Mouse (Mus musculus): ENCODE measurements around the gene Fkbp4. TPM values are rescaled to one million over a fixed set of nuclear protein-coding genes. Genes with fewer than 3 reads are reported as not detected.

Gene Fkbp4
- total RNA-seq, 1 experiment from 2014 or later = 79.4 TPM

DNA sequence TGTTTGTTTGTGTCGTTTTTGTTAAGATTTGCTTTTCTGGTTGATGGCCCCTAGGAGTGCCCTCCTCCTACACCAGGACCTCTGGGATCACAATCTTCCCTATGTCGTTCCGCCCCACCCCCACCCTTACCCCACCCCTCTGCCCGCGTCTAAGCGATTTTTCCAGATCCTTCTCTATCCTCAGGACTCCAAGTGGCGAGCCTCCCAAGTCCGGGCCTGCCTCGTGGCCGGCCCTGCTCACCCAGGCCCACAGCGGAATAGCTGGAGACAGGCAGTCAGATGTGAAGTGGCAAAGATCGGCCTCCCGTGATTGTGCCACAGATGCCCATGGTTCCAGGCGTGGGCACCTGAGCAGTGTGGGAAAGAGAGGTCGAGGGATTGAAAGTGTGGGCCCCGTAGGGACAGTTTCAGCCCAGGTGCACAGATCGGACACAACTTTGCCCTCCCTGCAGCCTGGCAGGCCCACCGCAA lies 429 bp upstream of the Fkbp4 start:
- ATAC-seq (replicated peaks; ENCODE audit: insufficient number of reproducible peaks, low FRiP score, low TSS enrichment, poor library complexity, severe bottlenecking) = no peak

DNA sequence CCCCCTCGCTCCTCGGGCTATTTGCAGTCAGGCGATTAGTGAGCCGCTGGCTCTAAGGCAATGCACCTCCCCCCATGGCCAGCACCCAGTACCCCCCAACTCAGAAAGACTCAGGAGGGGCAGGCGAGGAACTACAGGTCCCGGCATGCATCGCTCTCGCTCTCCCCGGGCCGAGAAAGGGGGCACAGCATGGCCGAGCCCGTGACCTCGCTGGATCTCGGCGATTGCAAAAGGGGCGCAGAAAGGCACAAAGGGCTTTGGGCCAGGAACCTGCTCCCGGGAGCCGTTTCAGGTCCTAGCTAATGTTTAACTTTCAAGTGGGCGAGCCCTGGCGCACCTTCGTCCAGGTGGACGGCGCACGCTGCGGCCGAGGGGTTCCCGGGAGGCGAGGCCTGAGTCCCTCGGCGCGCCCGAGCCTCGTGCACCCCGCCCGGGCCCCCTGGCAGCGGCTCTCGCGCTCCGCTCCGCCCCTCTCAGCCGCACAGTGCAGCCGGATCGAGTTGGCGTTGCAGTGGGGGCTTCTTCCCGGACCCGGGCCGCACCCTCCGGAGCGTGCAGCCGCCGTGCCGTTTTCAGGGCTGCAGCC lies 653 bp downstream of the Fkbp4 start:
- peak; percentile 14; the same call in 1 of the 2 replicates for ATAC-seq (replicated peaks; ENCODE audit: insufficient number of reproducible peaks, low FRiP score, low TSS enrichment, poor library complexity, severe bottlenecking)

- ATAC-seq (replicated peaks; ENCODE audit: insufficient number of reproducible peaks, low FRiP score, low TSS enrichment, poor library complexity, severe bottlenecking) = no peak
Measured at GRCm38 (mm10) chr6:128437288-128437687, 1.2 kb downstream of the Fkbp4 start.

DNA sequence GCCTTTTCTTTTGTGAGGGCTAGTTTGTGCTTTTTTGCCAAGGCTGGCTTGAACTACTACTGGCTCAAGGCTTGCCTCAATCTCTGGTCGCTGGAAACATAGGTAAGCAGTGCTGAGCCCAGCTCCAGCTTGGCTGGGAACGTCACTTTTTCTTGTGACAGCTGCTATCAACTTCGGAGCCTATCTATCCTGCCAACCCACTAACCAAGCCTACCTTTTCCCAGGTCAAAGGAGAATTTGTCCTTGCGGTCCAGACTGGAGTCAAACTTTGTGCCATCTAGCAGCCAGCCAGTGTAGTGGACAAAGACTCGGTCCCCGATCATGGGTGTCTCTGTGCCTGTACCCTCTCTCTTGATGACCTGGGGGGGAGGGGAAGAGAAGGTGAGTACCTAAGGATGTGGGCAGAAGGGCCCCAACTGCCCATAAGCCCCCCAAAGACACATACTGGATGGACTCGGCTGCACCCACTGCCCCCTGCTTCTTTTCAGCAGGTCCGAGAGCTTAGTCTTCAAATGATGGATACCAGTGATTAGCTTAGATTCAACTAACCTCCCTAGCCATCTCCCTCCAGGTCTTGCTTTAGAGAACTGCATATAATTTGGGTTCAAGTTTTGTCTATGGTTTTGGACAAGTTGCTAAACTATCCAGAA lies 2.0 kb downstream of the Fkbp4 start:
- no peak for ATAC-seq (replicated peaks; ENCODE audit: insufficient number of reproducible peaks, low FRiP score, low TSS enrichment, poor library complexity, severe bottlenecking)

DNA sequence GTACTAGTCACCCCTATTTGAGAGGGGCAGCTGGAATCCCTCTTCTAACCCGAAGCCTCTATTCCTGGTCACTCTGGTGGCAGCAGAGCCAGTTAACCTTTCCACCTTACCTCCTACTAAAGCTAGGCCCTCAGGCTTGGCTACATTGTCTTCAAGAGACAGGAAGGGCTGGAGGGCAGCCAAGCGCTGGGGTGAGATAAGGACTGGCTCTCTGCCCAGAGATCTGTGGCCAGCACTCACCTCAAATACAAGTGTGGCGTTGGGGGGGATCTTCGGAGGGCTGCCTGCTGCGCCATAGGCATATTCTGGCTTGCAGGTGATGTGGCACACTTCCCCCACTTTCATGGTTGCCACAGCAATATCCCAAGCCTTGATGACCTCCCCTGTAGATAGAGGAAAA lies 3.0 kb downstream of the Fkbp4 start:
- ATAC-seq (replicated peaks; ENCODE audit: insufficient number of reproducible peaks, low FRiP score, low TSS enrichment, poor library complexity, severe bottlenecking) = no peak

DNA sequence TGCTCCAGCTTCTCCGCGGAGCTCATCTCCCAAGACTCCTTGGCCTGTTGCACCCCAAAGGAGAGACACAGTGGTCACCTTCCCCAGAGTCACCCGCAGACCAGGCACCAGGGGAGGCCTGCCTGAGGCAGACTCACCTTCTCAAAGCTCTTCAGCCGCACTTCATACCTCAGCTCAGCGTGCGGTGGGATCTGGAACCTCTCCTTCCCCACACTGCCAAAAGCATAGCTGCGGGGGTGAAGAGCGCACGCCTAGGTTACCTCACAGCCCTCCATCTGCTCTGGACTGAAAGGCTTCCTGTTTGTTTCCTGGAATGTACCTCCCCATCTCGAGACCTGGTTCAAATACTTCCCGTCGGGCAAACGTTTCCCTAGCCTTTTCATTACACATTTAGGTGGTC lies 4.9 kb downstream of the Fkbp4 start:
- no peak for ATAC-seq (replicated peaks; ENCODE audit: insufficient number of reproducible peaks, low FRiP score, low TSS enrichment, poor library complexity, severe bottlenecking)

DNA sequence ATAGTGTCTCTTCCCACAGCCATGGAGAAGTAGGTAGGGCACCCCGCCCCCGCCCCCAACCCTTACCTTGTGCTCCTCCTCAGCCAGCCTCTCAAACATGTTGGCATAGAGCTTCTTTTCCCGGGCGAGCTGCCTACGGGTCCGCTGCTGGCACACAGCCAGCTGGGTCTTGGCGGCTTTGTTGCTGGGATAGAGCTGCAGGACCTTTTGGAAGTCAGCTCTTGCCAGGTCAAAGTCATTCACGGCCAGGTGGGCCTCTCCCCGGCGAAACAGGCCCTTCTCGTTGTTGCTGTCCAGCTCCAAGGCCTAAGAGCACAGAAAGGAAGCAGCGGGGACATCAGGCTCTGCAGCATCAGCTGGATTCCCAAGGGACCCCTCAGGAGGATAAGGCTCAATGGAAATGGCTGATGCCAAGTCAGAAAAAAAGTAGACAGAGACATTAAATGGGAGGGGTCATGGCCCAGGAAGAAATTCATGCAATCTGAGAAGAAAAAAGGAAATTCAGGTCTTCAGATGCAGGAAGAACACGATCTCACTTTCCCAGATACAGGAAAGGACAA lies 6.0 kb downstream of the Fkbp4 start:
- no peak for ATAC-seq (replicated peaks; ENCODE audit: insufficient number of reproducible peaks, low FRiP score, low TSS enrichment, poor library complexity, severe bottlenecking)

GRCm38 (mm10) chr6:128429826-128430225 lies 8.7 kb downstream of the Fkbp4 start:
- ATAC-seq (replicated peaks; ENCODE audit: insufficient number of reproducible peaks, low FRiP score, low TSS enrichment, poor library complexity, severe bottlenecking) = no peak

DNA sequence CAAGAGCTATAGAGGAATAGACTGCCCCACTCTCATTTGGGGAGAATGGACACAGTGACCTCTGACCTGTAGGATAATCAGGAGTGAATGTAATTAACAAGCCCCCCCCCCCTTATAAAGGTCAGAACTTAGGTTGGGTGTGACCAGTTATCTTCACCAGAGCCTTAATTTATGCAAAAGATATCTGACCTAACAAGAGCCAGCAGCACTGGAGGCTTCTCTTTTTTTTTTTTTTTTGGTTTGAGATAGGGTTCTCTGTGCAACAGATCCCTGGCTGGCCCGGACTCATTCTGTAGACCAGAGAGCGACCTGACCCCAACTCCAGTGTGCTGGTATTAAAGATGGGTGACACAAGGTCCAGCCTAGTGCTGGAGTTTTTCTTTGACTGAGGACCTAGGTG lies 9.2 kb downstream of the Fkbp4 start:
- no peak for ATAC-seq (replicated peaks; ENCODE audit: insufficient number of reproducible peaks, low FRiP score, low TSS enrichment, poor library complexity, severe bottlenecking)

DNA sequence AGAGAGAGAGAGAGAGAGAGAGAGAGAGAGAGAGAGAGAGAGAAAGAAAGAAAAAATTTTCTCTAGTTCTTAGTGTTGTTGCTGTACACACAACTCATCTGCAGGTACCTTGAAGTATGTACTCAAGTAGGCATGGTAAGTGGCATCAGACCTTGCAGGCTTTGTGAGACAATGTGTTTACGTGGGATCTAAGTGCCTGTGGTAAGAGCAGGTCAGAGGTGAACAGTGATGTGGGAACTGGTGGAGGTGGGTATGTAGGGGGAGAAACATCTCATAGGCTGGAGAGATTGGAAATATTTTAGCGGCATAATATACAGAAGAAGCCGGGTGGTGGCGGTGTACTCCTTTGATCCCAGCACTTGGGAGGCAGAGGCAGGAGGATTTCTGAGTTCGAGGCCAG lies 10.9 kb downstream of the Fkbp4 start:
- ATAC-seq (replicated peaks; ENCODE audit: insufficient number of reproducible peaks, low FRiP score, low TSS enrichment, poor library complexity, severe bottlenecking) = no peak

DNA sequence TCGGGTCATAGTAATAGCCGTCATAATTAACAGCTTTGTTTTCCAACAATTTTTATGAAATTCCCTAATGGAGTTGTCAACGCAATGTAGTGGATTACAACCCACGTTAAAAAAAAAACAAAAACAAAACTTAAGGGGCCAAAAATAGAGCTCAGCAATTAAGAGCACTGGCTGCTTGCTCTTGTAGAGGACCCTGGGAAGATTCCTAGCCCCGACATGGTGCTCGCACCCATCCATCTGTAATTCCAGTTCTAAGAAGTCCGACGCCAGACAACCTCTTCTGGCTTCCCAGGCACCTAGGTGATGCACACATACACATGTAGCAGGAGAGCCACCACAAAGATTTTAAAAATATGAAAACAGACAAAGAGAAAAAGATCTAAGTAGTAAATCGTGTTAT lies 13.4 kb downstream of the Fkbp4 start:
- no peak for ATAC-seq (replicated peaks; ENCODE audit: insufficient number of reproducible peaks, low FRiP score, low TSS enrichment, poor library complexity, severe bottlenecking)

GRCm38 (mm10) chr6:128424269-128425019 lies 14.0 kb downstream of the Fkbp4 start, which contains the start of gene Itfg2:
TSS of gene Itfg2 (minus strand) at chr6:128424931.
- ATAC-seq (replicated peaks; ENCODE audit: insufficient number of reproducible peaks, low FRiP score, low TSS enrichment, poor library complexity, severe bottlenecking) = peak; percentile 94

GRCm38 (mm10) chr6:128423496-128424268 lies 14.8 kb downstream of the Fkbp4 start:
- ATAC-seq (replicated peaks; ENCODE audit: insufficient number of reproducible peaks, low FRiP score, low TSS enrichment, poor library complexity, severe bottlenecking) = no peak

GRCm38 (mm10) chr6:128421480-128421879 lies 17.0 kb downstream of the Fkbp4 start:
- no peak for ATAC-seq (replicated peaks; ENCODE audit: insufficient number of reproducible peaks, low FRiP score, low TSS enrichment, poor library complexity, severe bottlenecking)

DNA sequence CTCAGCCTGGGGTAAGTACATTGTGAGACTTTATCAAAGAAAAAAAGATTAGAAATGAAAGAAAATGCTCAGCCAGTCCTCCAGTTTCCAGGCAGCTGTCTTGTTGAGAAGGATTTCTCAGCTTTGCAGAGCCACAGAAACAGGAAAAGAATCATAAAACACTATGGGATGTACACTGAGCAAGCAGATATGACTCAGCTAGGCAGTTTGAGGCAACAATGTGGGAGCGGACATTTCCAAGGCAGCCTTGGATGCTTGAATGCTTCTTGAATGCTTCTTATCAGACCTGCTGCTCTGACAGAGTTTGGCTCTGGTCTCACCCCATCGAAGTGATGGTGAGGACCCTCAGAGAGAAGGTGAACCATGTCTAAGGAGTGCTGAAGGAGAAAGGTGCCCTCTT lies 17.4 kb downstream of the Fkbp4 start:
- ATAC-seq (replicated peaks; ENCODE audit: insufficient number of reproducible peaks, low FRiP score, low TSS enrichment, poor library complexity, severe bottlenecking) = no peak

DNA sequence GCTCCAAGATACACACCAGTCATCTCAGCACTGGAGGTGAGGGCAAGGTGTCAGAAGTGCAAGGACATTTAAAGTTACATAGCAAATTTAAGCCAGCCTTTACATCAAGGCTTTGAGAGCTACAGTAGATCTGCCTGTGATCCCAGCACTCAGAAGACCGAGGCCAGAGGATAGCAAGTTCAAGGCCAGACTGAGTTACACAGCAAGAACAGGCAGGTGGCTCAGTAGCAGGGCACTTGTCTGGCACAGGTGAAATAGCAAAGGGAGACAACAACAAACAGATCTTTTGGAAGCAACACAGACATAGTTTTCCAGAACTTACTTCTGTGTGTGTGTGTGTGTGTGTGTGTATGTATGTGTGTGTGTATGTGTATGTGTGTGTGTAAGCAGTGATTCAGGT lies 20.4 kb downstream of the Fkbp4 start:
- no peak for ATAC-seq (replicated peaks; ENCODE audit: insufficient number of reproducible peaks, low FRiP score, low TSS enrichment, poor library complexity, severe bottlenecking)

DNA sequence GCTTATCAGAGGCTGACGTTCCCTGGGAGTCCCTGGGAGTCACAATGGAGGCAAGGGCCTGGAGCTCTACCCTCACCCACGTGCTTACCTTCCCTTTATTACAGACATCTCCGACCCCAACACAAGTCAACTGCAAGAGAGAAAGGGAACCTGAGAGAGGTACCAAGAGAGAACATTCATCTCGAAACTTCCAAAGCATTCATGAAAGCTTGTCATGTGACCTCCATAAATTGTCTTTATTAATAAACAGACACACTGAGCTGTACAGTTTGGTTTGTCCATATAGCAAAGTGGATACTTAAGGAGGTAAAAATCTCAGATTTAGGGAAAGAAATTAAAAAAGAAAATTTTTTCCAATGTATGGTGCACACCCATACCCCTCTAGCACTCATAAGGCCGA lies 22.3 kb downstream of the Fkbp4 start:
- ATAC-seq (replicated peaks; ENCODE audit: insufficient number of reproducible peaks, low FRiP score, low TSS enrichment, poor library complexity, severe bottlenecking) = no peak

- peak; percentile 58; the same call in 1 of the 2 replicates for ATAC-seq (replicated peaks; ENCODE audit: insufficient number of reproducible peaks, low FRiP score, low TSS enrichment, poor library complexity, severe bottlenecking)
Measured at GRCm38 (mm10) chr6:128411115-128411514, 27.4 kb downstream of the Fkbp4 start.

DNA sequence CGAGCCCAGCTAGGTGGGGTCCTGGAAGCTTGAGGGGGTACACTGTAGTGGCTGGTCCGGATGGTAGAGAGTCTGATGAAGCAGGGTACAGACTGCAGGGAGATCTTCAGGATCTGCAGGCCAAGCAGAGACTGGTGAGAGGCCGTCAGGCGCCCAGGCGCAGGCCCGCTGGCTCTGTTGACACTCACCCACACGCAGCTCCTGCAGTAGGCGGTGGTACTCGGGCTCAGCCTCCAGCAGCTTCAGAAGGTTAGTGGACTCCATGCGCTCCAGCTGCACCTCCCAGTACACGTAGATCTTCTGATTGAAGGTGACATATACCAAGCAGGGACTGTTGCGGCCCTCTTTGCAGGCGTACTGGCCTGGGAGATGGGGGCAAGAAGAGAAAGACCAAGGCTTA lies 28.2 kb downstream of the Fkbp4 start:
- ATAC-seq (replicated peaks; ENCODE audit: insufficient number of reproducible peaks, low FRiP score, low TSS enrichment, poor library complexity, severe bottlenecking) = no peak
